Mouse (Mus musculus): ENCODE measurements around the gene Atp6v0a1.

- TF ChIP-seq CTCF (conservative IDR thresholded peaks at IDR 0.05; ENCODE audit: low read length) (no peak), NANOG (IDR thresholded peaks at IDR 0.05; ENCODE audit: borderline replicate concordance, low read length) (no peak)
Observed at GRCm38 (mm10) chr11:101086323-101086674, 77.0 kb downstream of the Atp6v0a1 start.

Data from E14TG2a.4 (cell line).